Mouse (Mus musculus): Measurements from ENCODE around the gene Col11a2. TPM values are rescaled to one million over a fixed set of nuclear protein-coding genes. Genes with fewer than 3 reads are reported as not detected.

Gene Col11a2
- not detected for polyA plus RNA-seq (2014; fragmentation: Illumina TruSeq; extraction: RNeasy Lipid Tissue Mini Kit (QIAGEN cat#74804); ENCODE audit: low replicate concordance)

GRCm38 (mm10) chr17:34038878-34039561, at the start of gene Col11a2:
Col11a2 (plus strand) TSS chr17:34039437.

GRCm38 (mm10) chr17:34000150-34000537, 39.1 kb upstream of the Col11a2 start, which contains the start of gene H2-K1:
H2-K1 (minus strand) TSS chr17:34000347.

GRCm38 (mm10) chr17:34024317-34024821, 14.9 kb upstream of the Col11a2 start, which contains the start of gene Ring1:
Ring1 (minus strand) TSS chr17:34024680.

GRCm38 (mm10) chr17:34027656-34028223, 11.5 kb upstream of the Col11a2 start, which contains the start of gene H2-Ke6:
H2-Ke6 (minus strand) TSS chr17:34028060.

GRCm38 (mm10) chr17:34031465-34032173, 7.6 kb upstream of the Col11a2 start, which contains the start of the genes Slc39a7 and Rxrb:
Slc39a7 (minus strand) TSS chr17:34031682.
Rxrb (plus strand) TSS chr17:34031812.

GRCm38 (mm10) chr17:34092197-34092875, 53.1 kb downstream of the Col11a2 start, which contains the start of gene H2-Oa:
H2-Oa (plus strand) TSS chr17:34092340.

Other genes with a start within 250 kb of the Col11a2 start
- gene Kank3, start 228.9 kb upstream of the Col11a2 start, polyA plus RNA-seq (2014; fragmentation: Illumina TruSeq; extraction: RNeasy Lipid Tissue Mini Kit (QIAGEN cat#74804); ENCODE audit: low replicate concordance): 3.9 TPM
- 30.6 TPM for gene Rps28, start 214.9 kb upstream of the Col11a2 start, polyA plus RNA-seq (2014; fragmentation: Illumina TruSeq; extraction: RNeasy Lipid Tissue Mini Kit (QIAGEN cat#74804); ENCODE audit: low replicate concordance)
- gene Ndufa7, start 214.9 kb upstream of the Col11a2 start, polyA plus RNA-seq (2014; fragmentation: Illumina TruSeq; extraction: RNeasy Lipid Tissue Mini Kit (QIAGEN cat#74804); ENCODE audit: low replicate concordance): 20.8 TPM
- gene Cd320, start 196.3 kb upstream of the Col11a2 start, polyA plus RNA-seq (2014; fragmentation: Illumina TruSeq; extraction: RNeasy Lipid Tissue Mini Kit (QIAGEN cat#74804); ENCODE audit: low replicate concordance): 0.85 TPM
- not detected for gene Gm7029, start 165.6 kb upstream of the Col11a2 start, polyA plus RNA-seq (2014; fragmentation: Illumina TruSeq; extraction: RNeasy Lipid Tissue Mini Kit (QIAGEN cat#74804); ENCODE audit: low replicate concordance)
- gene Kifc1, start 148.8 kb upstream of the Col11a2 start, polyA plus RNA-seq (2014; fragmentation: Illumina TruSeq; extraction: RNeasy Lipid Tissue Mini Kit (QIAGEN cat#74804); ENCODE audit: low replicate concordance): 2.4 TPM
- not detected for gene Platr17, start 134.3 kb upstream of the Col11a2 start, polyA plus RNA-seq (2014; fragmentation: Illumina TruSeq; extraction: RNeasy Lipid Tissue Mini Kit (QIAGEN cat#74804); ENCODE audit: low replicate concordance)
- gene Daxx, start 130.0 kb upstream of the Col11a2 start, polyA plus RNA-seq (2014; fragmentation: Illumina TruSeq; extraction: RNeasy Lipid Tissue Mini Kit (QIAGEN cat#74804); ENCODE audit: low replicate concordance): 2.6 TPM
- 57.9 TPM for gene Tapbp, start 123.5 kb upstream of the Col11a2 start, polyA plus RNA-seq (2014; fragmentation: Illumina TruSeq; extraction: RNeasy Lipid Tissue Mini Kit (QIAGEN cat#74804); ENCODE audit: low replicate concordance)
- 0.78 TPM for gene Zbtb22, start 123.5 kb upstream of the Col11a2 start, polyA plus RNA-seq (2014; fragmentation: Illumina TruSeq; extraction: RNeasy Lipid Tissue Mini Kit (QIAGEN cat#74804); ENCODE audit: low replicate concordance)
- 2.2 TPM for gene Rgl2, start 109.9 kb upstream of the Col11a2 start, polyA plus RNA-seq (2014; fragmentation: Illumina TruSeq; extraction: RNeasy Lipid Tissue Mini Kit (QIAGEN cat#74804); ENCODE audit: low replicate concordance)
- 6.7 TPM for gene Pfdn6, start 99.1 kb upstream of the Col11a2 start, polyA plus RNA-seq (2014; fragmentation: Illumina TruSeq; extraction: RNeasy Lipid Tissue Mini Kit (QIAGEN cat#74804); ENCODE audit: low replicate concordance)
- gene Wdr46, start 98.8 kb upstream of the Col11a2 start, polyA plus RNA-seq (2014; fragmentation: Illumina TruSeq; extraction: RNeasy Lipid Tissue Mini Kit (QIAGEN cat#74804); ENCODE audit: low replicate concordance): 0.26 TPM
- not detected for gene B3galt4, start 87.9 kb upstream of the Col11a2 start, polyA plus RNA-seq (2014; fragmentation: Illumina TruSeq; extraction: RNeasy Lipid Tissue Mini Kit (QIAGEN cat#74804); ENCODE audit: low replicate concordance)
- 2.0 TPM for gene Vps52, start 83.6 kb upstream of the Col11a2 start, polyA plus RNA-seq (2014; fragmentation: Illumina TruSeq; extraction: RNeasy Lipid Tissue Mini Kit (QIAGEN cat#74804); ENCODE audit: low replicate concordance)
- gene Rps18, start 83.4 kb upstream of the Col11a2 start, polyA plus RNA-seq (2014; fragmentation: Illumina TruSeq; extraction: RNeasy Lipid Tissue Mini Kit (QIAGEN cat#74804); ENCODE audit: low replicate concordance): 6.8 TPM
- gene H2-K1, start 39.1 kb upstream of the Col11a2 start, polyA plus RNA-seq (2014; fragmentation: Illumina TruSeq; extraction: RNeasy Lipid Tissue Mini Kit (QIAGEN cat#74804); ENCODE audit: low replicate concordance): 431 TPM
- 0.74 TPM for gene Ring1, start 14.8 kb upstream of the Col11a2 start, polyA plus RNA-seq (2014; fragmentation: Illumina TruSeq; extraction: RNeasy Lipid Tissue Mini Kit (QIAGEN cat#74804); ENCODE audit: low replicate concordance)
- gene H2-Ke6, start 11.4 kb upstream of the Col11a2 start, polyA plus RNA-seq (2014; fragmentation: Illumina TruSeq; extraction: RNeasy Lipid Tissue Mini Kit (QIAGEN cat#74804); ENCODE audit: low replicate concordance): not detected
- gene Slc39a7, start 7.8 kb upstream of the Col11a2 start, polyA plus RNA-seq (2014; fragmentation: Illumina TruSeq; extraction: RNeasy Lipid Tissue Mini Kit (QIAGEN cat#74804); ENCODE audit: low replicate concordance): 0.48 TPM
- 0.22 TPM for gene Rxrb, start 7.6 kb upstream of the Col11a2 start, polyA plus RNA-seq (2014; fragmentation: Illumina TruSeq; extraction: RNeasy Lipid Tissue Mini Kit (QIAGEN cat#74804); ENCODE audit: low replicate concordance)
- gene H2-Oa, start 52.9 kb downstream of the Col11a2 start, polyA plus RNA-seq (2014; fragmentation: Illumina TruSeq; extraction: RNeasy Lipid Tissue Mini Kit (QIAGEN cat#74804); ENCODE audit: low replicate concordance): not detected
- gene H2-DMa, start 80.1 kb downstream of the Col11a2 start, polyA plus RNA-seq (2014; fragmentation: Illumina TruSeq; extraction: RNeasy Lipid Tissue Mini Kit (QIAGEN cat#74804); ENCODE audit: low replicate concordance): 1.6 TPM
- 197 TPM for gene Brd2, start 83.2 kb downstream of the Col11a2 start, polyA plus RNA-seq (2014; fragmentation: Illumina TruSeq; extraction: RNeasy Lipid Tissue Mini Kit (QIAGEN cat#74804); ENCODE audit: low replicate concordance)
- gene H2-DMb2, start 103.9 kb downstream of the Col11a2 start, polyA plus RNA-seq (2014; fragmentation: Illumina TruSeq; extraction: RNeasy Lipid Tissue Mini Kit (QIAGEN cat#74804); ENCODE audit: low replicate concordance): 1.5 TPM
- 12.1 TPM for gene H2-DMb1, start 113.6 kb downstream of the Col11a2 start, polyA plus RNA-seq (2014; fragmentation: Illumina TruSeq; extraction: RNeasy Lipid Tissue Mini Kit (QIAGEN cat#74804); ENCODE audit: low replicate concordance)
- gene Tap1, start 148.1 kb downstream of the Col11a2 start, polyA plus RNA-seq (2014; fragmentation: Illumina TruSeq; extraction: RNeasy Lipid Tissue Mini Kit (QIAGEN cat#74804); ENCODE audit: low replicate concordance): 5.6 TPM
- 5.8 TPM for gene Psmb9, start 148.3 kb downstream of the Col11a2 start, polyA plus RNA-seq (2014; fragmentation: Illumina TruSeq; extraction: RNeasy Lipid Tissue Mini Kit (QIAGEN cat#74804); ENCODE audit: low replicate concordance)
- gene Psmb8, start 158.3 kb downstream of the Col11a2 start, polyA plus RNA-seq (2014; fragmentation: Illumina TruSeq; extraction: RNeasy Lipid Tissue Mini Kit (QIAGEN cat#74804); ENCODE audit: low replicate concordance): 7.2 TPM
- not detected for gene Tap2, start 164.1 kb downstream of the Col11a2 start, polyA plus RNA-seq (2014; fragmentation: Illumina TruSeq; extraction: RNeasy Lipid Tissue Mini Kit (QIAGEN cat#74804); ENCODE audit: low replicate concordance)
- gene H2-Ob, start 199.5 kb downstream of the Col11a2 start, polyA plus RNA-seq (2014; fragmentation: Illumina TruSeq; extraction: RNeasy Lipid Tissue Mini Kit (QIAGEN cat#74804); ENCODE audit: low replicate concordance): 13.2 TPM
- gene H2-Ab1, start 218.3 kb downstream of the Col11a2 start, polyA plus RNA-seq (2014; fragmentation: Illumina TruSeq; extraction: RNeasy Lipid Tissue Mini Kit (QIAGEN cat#74804); ENCODE audit: low replicate concordance): 39.7 TPM
- gene H2-Aa, start 248.4 kb downstream of the Col11a2 start, polyA plus RNA-seq (2014; fragmentation: Illumina TruSeq; extraction: RNeasy Lipid Tissue Mini Kit (QIAGEN cat#74804); ENCODE audit: low replicate concordance): 122 TPM

Data from small intestine, adult 10 weeks (tissue).